Mouse (Mus musculus) kidney, postnatal 0 days (tissue): ENCODE data around the gene Epb41l1. TPM values are rescaled to one million over a fixed set of nuclear protein-coding genes. Genes with fewer than 3 reads are reported as not detected.

Source experiments
- ATAC-seq: fragments of 200-750 bp; cut with Nextera tagmentation; replicated peaks from 2 replicates; pipeline ENCODE4 v1.8.0; 2017; ENCODE audit warnings: low read depth, moderate number of reproducible peaks, moderate TSS enrichment, moderate library complexity; ENCODE audit not compliant: low FRiP score
- DNase-seq: peaks from one replicate; pipeline ENCODE4 v3.0.0-alpha.2; 2016; ENCODE audit warnings: low spot score
- H3K27ac ChIP-seq: fragments of 300-500 bp; sonication (generic); 2 replicates; pipeline ENCODE4 v1.5.1; 2014; ENCODE audit warnings: mild to moderate bottlenecking
- H3K27me3 ChIP-seq: fragments of 300-500 bp; sonication (generic); 2 replicates; pipeline ENCODE4 v1.6.1; 2014; ENCODE audit warnings: low read length, mixed read lengths; ENCODE audit not compliant: insufficient read depth
- H3K36me3 ChIP-seq: fragments of 300-500 bp; sonication (generic); 2 replicates; pipeline ENCODE4 v1.6.1; 2014; ENCODE audit warnings: low read length, mixed read lengths; ENCODE audit not compliant: insufficient read depth
- H3K4me1 ChIP-seq: fragments of 300-500 bp; sonication (generic); replicated peaks from 2 replicates; pipeline ENCODE4 v1.6.1; 2014; ENCODE audit warnings: antibody characterized with exemption, low read length, mixed read lengths; ENCODE audit not compliant: insufficient read depth
- H3K4me2 ChIP-seq: fragments of 300-500 bp; sonication (generic); 2 replicates; pipeline ENCODE4 v1.6.1; 2014; ENCODE audit warnings: mild to moderate bottlenecking, low read length, moderate library complexity, mixed read lengths
- H3K4me3 ChIP-seq: fragments of 300-500 bp; sonication (generic); replicated peaks from 2 replicates; pipeline ENCODE4 v1.5.1; 2014; ENCODE audit warnings: low read depth, low read length
- H3K9ac ChIP-seq: fragments of 300-500 bp; sonication (generic); 2 replicates; pipeline ENCODE4 v1.6.1; 2014; ENCODE audit warnings: low read depth, low read length
- H3K9me3 ChIP-seq: fragments of 300-500 bp; sonication (generic); replicated peaks from 2 replicates; pipeline ENCODE4 v1.6.1; 2016; ENCODE audit warnings: low read length, inconsistent platforms, mixed read lengths
- CTCF ChIP-seq: IDR thresholded peaks from 2 replicates; pipeline ENCODE4 v1.5.1; 2016; ENCODE audit warnings: antibody characterized with exemption, low read depth, mild to moderate bottlenecking, moderate library complexity
- WGBS: fragments of 180-500 bp; shearing (Covaris S2); extraction: QIAGEN DNeasy Blood & Tissue Kit; methylation state at CpG from one replicate; pipeline ENCODE4 v1.1.7; 2014; 5-methylcytosine and 5-hydroxymethylcytosine counted together
- polyA plus RNA-seq: library from polyadenylated mRNA; unstranded; fragments of >200 nt; fragmentation: Nextera tagmentation; extraction: Ambion mirVana; gene quantifications from 2 replicates; pipeline ENCODE4 v1.2.1, GENCODE M21; 2015

Gene Epb41l1
- polyA plus RNA-seq, 1 experiment from 2014 or later: 1.6 TPM

DNA sequence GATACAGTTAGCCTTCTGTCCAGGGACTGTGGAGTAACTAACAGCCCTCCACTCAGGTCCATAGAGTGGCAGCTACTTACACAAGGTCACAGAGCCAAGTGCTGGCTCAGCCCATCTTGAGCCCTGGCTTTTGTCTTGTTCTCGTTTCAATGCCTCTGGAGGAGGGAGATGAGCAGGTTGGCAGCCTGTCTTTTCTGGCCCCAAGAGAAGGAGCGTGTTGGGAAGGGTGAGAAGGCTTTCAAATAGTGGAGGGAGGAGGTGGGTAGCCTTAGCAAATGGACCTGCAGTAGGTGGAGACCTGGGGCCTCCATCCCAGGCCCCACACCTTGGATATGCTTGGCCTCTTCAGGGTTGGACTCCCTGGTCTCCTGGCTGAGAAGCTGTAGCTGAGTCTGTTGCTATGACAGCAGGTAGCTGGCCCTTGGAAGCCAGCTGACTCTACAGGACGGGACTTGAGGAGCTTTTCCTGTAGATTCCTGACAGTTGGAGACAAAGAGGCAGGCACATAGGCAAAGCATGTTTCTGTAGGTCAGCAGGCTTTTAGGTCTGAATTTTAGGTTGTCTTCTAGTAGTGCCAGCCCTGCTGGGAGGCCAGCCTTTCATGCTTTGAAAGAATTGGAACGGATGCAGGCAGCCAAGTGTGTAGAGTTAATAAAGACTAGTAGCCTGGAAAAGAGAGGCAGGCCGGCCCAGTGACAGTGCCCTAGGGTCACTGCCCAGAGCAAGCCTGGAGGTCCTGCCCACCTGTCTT is 76.3 kb downstream of the Epb41l1 start:
- H3K4me1 ChIP-seq: 0 out of 2 replicates have a peak, but pooled peaks cover 3% of the 10 kb centered on the region
- H3K9me3 ChIP-seq: no peaks in the 10 kb centered on the region
- no peaks in the 10 kb centered on the region for H3K27me3 ChIP-seq
- H3K4me2 ChIP-seq: no peak overlapping the region
- H3K27ac ChIP-seq: no peak overlapping the region
- no peak overlapping the region for H3K4me3 ChIP-seq
- no peak for TF ChIP-seq CTCF
- WGBS: 45% methylated on average over 5 of the region's 5 CpGs
- H3K9ac ChIP-seq: no peak overlapping the region
- ATAC-seq: no peak
- H3K36me3 ChIP-seq: peaks cover 18% of the 10 kb centered on the region; the same call in 1 of the 2 replicates
- no peak for DNase-seq

DNA sequence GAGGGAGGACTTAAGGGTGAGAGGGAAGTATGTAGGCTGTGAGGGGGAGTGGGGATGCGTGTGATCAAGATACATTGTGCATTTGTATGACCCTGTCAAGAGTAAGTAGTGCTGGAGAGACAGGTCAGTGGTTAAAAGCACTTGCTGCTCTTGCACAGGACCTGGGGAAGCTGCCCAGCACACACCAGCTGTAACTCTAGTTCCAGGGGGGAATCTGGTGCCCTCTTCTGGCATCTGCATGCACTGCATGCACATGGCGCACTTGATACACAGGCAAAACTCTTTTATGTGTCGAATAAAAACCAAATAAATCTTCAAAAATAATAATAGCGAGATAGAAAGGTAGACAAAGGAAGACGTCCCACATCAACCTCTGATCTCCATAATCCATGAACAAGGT is 77.2 kb downstream of the Epb41l1 start:
- Histone ChIP-seq H3K27me3 (no peaks in the 10 kb centered on the region), H3K9me3 (no peaks in the 10 kb centered on the region), H3K4me3 (no peak overlapping the region), H3K27ac (no peak overlapping the region), H3K4me2 (no peak overlapping the region), H3K4me1 (0 out of 2 replicates have a peak, but pooled peaks cover 3% of the 10 kb centered on the region), H3K9ac (no peak overlapping the region), H3K36me3 (peaks cover 18% of the 10 kb centered on the region; the same call in 1 of the 2 replicates)
- DNase-seq (peak; percentile 69), ATAC-seq (no peak)
- WGBS: 48% methylated on average over 5 of the region's 5 CpGs
- TF ChIP-seq CTCF: peak; percentile 88

GRCm38 (mm10) chr2:156501025-156501424 is 80.3 kb downstream of the Epb41l1 start:
- no peak overlapping the region for H3K9ac ChIP-seq
- H3K27me3 ChIP-seq: no peaks in the 10 kb centered on the region
- H3K9me3 ChIP-seq: no peaks in the 10 kb centered on the region
- no peak overlapping the region for H3K4me3 ChIP-seq
- no peak overlapping the region for H3K27ac ChIP-seq
- DNase-seq (no peak), ATAC-seq (no peak)
- TF ChIP-seq CTCF: no peak
- 90% methylated on average over 1 of the region's 1 CpGs for WGBS
- H3K4me1 ChIP-seq: 0 out of 2 replicates have a peak, but pooled peaks cover 3% of the 10 kb centered on the region
- 0 out of 2 replicates have a peak, but pooled peaks cover 8% of the 10 kb centered on the region for H3K36me3 ChIP-seq
- no peak overlapping the region for H3K4me2 ChIP-seq

DNA sequence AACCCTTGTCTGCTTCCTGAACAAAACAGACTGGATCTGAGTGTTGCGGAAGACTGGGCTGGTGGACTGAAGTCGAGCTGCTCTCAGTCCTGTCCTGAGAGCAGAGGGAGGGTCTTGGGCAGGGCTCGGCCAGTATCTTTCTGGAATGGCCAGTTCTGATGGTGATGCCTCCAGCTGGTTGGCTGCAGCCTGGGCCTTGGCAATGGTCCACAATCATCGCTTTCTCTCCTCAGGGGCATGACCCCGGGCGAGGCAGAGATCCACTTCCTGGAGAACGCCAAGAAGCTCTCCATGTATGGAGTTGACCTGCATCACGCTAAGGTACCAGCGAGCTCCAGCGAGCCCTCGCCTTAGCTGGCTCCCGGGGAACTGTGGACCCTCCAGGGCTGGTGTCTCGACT is 84.8 kb downstream of the Epb41l1 start:
- no peak overlapping the region for H3K9ac ChIP-seq
- H3K27ac ChIP-seq: no peak overlapping the region
- no peak overlapping the region for H3K4me2 ChIP-seq
- H3K27me3 ChIP-seq: no peaks in the 10 kb centered on the region
- no peak overlapping the region for H3K4me3 ChIP-seq
- ATAC-seq (no peak), DNase-seq (no peak)
- H3K4me1 ChIP-seq: no peaks in the 10 kb centered on the region
- TF ChIP-seq CTCF: no peak
- WGBS: 83% methylated on average over 13 of the region's 13 CpGs
- H3K36me3 ChIP-seq: peaks cover 14% of the 10 kb centered on the region
- no peaks in the 10 kb centered on the region for H3K9me3 ChIP-seq

DNA sequence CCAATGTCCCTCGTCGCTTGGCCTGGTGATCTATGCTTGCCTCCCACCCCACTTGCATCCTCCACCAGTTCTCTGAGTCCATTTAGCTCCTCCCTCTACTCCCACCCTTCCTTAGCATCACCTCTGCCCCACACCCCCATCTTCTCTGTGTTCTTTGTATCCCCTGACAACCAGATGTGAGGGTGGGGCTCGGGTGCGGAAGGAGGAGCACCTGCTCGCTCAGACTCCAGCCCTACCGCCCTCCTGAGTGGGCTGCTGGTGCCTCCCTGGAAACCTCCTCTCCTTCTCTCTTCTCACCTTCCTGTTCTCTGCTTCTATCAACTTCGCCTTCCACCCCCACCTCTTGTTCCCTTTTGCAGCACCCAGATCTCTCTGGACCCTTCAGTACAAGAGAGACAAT is 91.3 kb downstream of the Epb41l1 start:
- H3K36me3 ChIP-seq: peaks cover 13% of the 10 kb centered on the region
- H3K9ac ChIP-seq: no peak overlapping the region
- TF ChIP-seq CTCF: no peak
- no peak for DNase-seq
- no peak for ATAC-seq
- no peak overlapping the region for H3K4me2 ChIP-seq
- H3K9me3 ChIP-seq: no peaks in the 10 kb centered on the region
- WGBS: 69% methylated on average over 7 of the region's 7 CpGs
- no peaks in the 10 kb centered on the region for H3K4me1 ChIP-seq
- no peaks in the 10 kb centered on the region for H3K27me3 ChIP-seq
- no peak overlapping the region for H3K4me3 ChIP-seq
- no peak overlapping the region for H3K27ac ChIP-seq

- no peak overlapping the region for H3K4me2 ChIP-seq
- H3K9me3 ChIP-seq: no peaks in the 10 kb centered on the region
- no peaks in the 10 kb centered on the region for H3K4me1 ChIP-seq
- 0 out of 2 replicates have a peak, but pooled peaks cover 11% of the 10 kb centered on the region for H3K36me3 ChIP-seq
- H3K27me3 ChIP-seq: no peaks in the 10 kb centered on the region
- H3K27ac ChIP-seq: no peak overlapping the region
- H3K9ac ChIP-seq: no peak overlapping the region
- 56% methylated on average over 4 of the region's 6 CpGs for WGBS
- 0 out of 2 replicates have a peak, but pooled peaks have one; percentile 29 for ATAC-seq
- no peak for TF ChIP-seq CTCF
- no peak for DNase-seq
- H3K4me3 ChIP-seq: no peak overlapping the region
These were observed 91.9 kb downstream of the Epb41l1 start for GRCm38 (mm10) chr2:156512561-156512960.

DNA sequence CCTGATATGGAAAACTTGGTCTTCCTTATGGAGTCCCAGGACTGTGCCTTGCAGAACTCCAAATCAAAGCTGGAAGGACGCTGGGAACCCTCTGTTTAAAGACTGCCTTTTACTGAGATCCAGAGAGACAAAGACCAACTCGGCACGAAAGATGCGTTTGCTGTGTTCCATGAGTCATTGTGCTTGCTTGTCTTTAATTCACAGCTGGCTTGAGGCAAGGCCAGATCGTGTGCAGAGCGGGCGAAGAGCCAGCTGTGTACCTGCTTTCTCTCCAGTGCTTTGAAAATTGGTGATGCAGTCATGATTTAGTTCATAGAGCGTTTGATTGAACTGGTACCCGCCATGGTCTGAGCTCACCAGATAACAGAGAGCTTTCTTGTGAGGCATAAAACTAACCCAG is 94.4 kb downstream of the Epb41l1 start:
- no peak overlapping the region for H3K9ac ChIP-seq
- ATAC-seq (no peak), DNase-seq (no peak)
- H3K4me1 ChIP-seq: no peaks in the 10 kb centered on the region
- H3K36me3 ChIP-seq: peaks cover 5% of the 10 kb centered on the region; the same call in 1 of the 2 replicates
- H3K27ac ChIP-seq: no peak overlapping the region
- WGBS: 90% methylated on average over 9 of the region's 9 CpGs
- H3K4me3 ChIP-seq: no peak overlapping the region
- no peaks in the 10 kb centered on the region for H3K27me3 ChIP-seq
- no peak for TF ChIP-seq CTCF
- no peak overlapping the region for H3K4me2 ChIP-seq
- H3K9me3 ChIP-seq: no peaks in the 10 kb centered on the region
